Mouse (Mus musculus) spleen, adult 12 weeks (tissue): ENCODE data around the gene Them4.
"Not testable (repeated sequence)": the region's sequence is repeated elsewhere in the genome, so short reads cannot be mapped to it uniquely, and the experiment has no call there.

Experiments used
- DNase-seq: peaks from one replicate; pipeline ENCODE4 v3.0.0; 2022; ENCODE audit warnings: low spot score

The Them4 gene

GRCm38 (mm10) chr3:94309633-94310363 is at the start of gene Them4:
Gene Them4 (plus strand): TSS chr3:94310089.
- DNase-seq, result peak; percentile 72

- DNase-seq, result no peak
Observed at GRCm38 (mm10) chr3:94260598-94260997, 49.3 kb upstream of the Them4 start.

- DNase-seq, result not testable (repeated sequence)
Observed at GRCm38 (mm10) chr3:94263736-94264135, 46.2 kb upstream of the Them4 start, which contains the start of gene Gm4778. Gene Gm4778 (plus strand): TSS chr3:94264036.

- no peak for DNase-seq
Observed at GRCm38 (mm10) chr3:94275991-94276390, 33.9 kb upstream of the Them4 start.

GRCm38 (mm10) chr3:94305457-94305856 is 4.4 kb upstream of the Them4 start:
- DNase-seq, result no peak

GRCm38 (mm10) chr3:94306975-94307374 is 2.9 kb upstream of the Them4 start:
- no peak for DNase-seq

- DNase-seq, result no peak
Observed at GRCm38 (mm10) chr3:94310491-94310890, 602 bp downstream of the Them4 start.

GRCm38 (mm10) chr3:94310911-94311310 is 1.0 kb downstream of the Them4 start:
- DNase-seq, result no peak

GRCm38 (mm10) chr3:94311376-94311775 is 1.5 kb downstream of the Them4 start:
- DNase-seq, result no peak

GRCm38 (mm10) chr3:94328681-94329080 is 18.8 kb downstream of the Them4 start:
- DNase-seq, result no peak

- DNase-seq, result no peak
Observed at GRCm38 (mm10) chr3:94334442-94334841, 24.6 kb downstream of the Them4 start.

GRCm38 (mm10) chr3:94338522-94338921 is 28.6 kb downstream of the Them4 start:
- no peak for DNase-seq

- DNase-seq, result no peak
Observed at GRCm38 (mm10) chr3:94341959-94342422, 32.1 kb downstream of the Them4 start, which contains the start of gene Them5. Gene Them5 (plus strand): TSS chr3:94342099.

- DNase-seq, result no peak
Observed at GRCm38 (mm10) chr3:94342552-94342951, 32.7 kb downstream of the Them4 start.

GRCm38 (mm10) chr3:94344182-94344581 is 34.3 kb downstream of the Them4 start:
- no peak for DNase-seq

- no peak for DNase-seq
Observed at GRCm38 (mm10) chr3:94344897-94345296, 35.0 kb downstream of the Them4 start.

- DNase-seq, result no peak
Observed at GRCm38 (mm10) chr3:94348146-94348545, 38.3 kb downstream of the Them4 start.

- no peak for DNase-seq
Observed at GRCm38 (mm10) chr3:94360812-94361211, 50.9 kb downstream of the Them4 start.

- DNase-seq, result no peak
Observed at GRCm38 (mm10) chr3:94362138-94362537, 52.2 kb downstream of the Them4 start, which contains the start of gene C2cd4d. Gene C2cd4d (plus strand): TSS chr3:94362438.

- DNase-seq, result no peak
Observed at GRCm38 (mm10) chr3:94363291-94364153, 53.6 kb downstream of the Them4 start.

GRCm38 (mm10) chr3:94364154-94364526 is 54.3 kb downstream of the Them4 start:
- DNase-seq, result no peak

GRCm38 (mm10) chr3:94366761-94367160 is 56.9 kb downstream of the Them4 start:
- DNase-seq, result peak; percentile 39

GRCm38 (mm10) chr3:94367511-94367910 is 57.6 kb downstream of the Them4 start:
- no peak for DNase-seq
